Mouse (Mus musculus) heart, postnatal 36 days (tissue): ENCODE results near the gene Ahcyl1. TPM values are rescaled to one million over a fixed set of nuclear protein-coding genes. Genes with fewer than 3 reads are reported as not detected.
"Not testable (repeated sequence)": the region's sequence is repeated elsewhere in the genome, so short reads cannot be mapped to it uniquely, and the experiment has no call there.

Experiments used
- DNase-seq, 2 experiments: peaks; one replicate each; pipeline ENCODE4 v3.0.0; 2021 to 2022
- intact Hi-C: fragments of 180-260 bp; cut with DNase I; formaldehyde crosslinking; loops from one replicate; pipeline ENCODE4 v1.15.1; 2025
- total RNA-seq, 2 experiments: library from RNA; stranded (reverse); gene quantifications; 2 replicates each; pipeline ENCODE4 v1.2.3; 2021

Gene Ahcyl1
- total RNA-seq, result 10 to 100 TPM; 77.8 to 80.6 TPM

DNA sequence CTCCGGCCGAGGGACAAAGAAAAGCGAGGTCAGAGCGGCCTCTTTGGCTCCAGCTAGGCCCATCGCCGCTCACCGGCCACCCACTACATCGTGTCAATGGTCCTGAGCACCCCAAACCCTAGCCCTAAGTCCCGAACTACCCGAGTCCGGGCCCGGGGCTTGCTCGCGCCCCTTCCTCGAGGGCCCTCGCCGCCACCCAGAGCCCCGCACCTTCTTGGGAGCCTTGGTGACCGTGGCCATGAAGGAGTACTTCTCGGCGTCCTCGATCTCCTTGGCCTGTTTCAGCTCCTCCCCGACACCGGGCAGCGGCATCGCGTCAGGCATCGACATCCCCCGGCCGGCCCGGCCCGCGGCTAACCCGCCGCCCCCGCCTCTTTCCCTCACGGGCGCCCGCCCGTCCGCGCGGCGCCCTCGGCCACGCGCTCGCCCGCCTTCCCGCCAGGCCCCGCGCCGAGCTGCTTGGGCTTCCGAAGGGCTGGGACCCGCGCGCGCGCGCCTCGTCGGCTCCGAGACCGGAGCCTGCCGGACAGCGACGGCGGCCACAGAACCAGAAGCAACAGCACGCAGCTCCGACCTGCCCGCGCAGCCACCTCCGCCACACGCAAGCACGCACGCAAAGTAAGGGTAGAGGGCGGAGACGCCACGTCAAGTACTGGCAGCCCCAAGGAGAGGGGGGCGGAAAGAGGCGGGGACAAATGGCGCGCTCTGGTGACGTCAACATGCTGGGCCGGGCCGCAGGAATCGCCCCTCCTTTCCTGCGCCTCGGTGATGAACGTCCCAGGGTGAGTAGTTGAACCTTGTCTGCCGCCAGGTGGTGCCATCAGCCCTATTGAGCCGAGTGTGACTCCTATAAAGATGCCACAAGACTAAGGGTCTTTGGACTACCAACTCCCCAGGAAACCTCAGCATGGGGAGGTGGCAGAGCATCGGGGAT is at the start of gene Ahcyl1:
Gene Ahcyl1 (minus strand): TSS at position 613 of the 934 bp plus-strand sequence.
- intact Hi-C loops, result loop anchor here (2.0 to 5.0 kb wide), 4 partner anchors 59 to 451 kb away; partner anchors contain the start of gene Gnai3
- DNase-seq, result peak; percentile 98 to 99

DNA sequence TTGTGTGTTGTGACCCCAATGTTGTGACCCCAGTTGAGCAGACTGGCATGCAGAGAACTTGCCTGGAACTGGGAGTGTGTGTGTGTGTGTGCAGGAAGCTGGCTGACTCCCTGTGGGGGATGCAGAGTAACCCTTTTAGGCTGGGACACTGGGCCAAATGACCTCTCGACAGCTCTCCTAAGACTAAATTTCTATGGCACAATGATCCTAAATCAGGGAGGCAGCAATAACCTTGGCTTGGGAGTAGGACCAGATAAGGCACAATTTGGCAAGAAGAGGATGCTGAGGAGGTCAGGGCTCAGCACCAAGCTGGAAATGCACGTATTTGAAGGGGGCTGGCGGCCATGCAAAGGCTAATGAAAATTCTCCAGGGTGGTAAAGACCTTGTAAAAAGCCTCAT is 49.7 kb upstream of the Ahcyl1 start:
- intact Hi-C loops, result no loop called here
- no peak for DNase-seq

DNA sequence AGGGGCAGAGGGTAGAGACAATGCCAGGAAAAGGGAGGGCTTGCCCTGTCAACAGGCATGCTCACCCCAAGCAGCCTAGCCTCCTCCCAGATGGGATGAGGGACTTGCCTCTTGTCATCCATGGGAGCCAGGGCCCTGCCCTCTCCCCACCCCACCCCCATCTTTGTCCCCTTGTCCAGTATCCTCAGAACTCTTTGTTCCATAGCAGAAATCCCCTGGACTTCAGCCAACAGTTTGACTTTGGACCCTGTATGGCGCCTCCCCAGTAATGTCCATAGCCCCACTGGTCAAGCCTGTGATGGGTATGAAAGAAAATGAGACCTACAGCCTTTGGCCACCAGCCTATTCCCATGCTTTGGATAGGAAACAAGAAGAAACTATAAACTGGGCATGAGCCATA is 47.3 kb upstream of the Ahcyl1 start:
- no peak for DNase-seq

DNA sequence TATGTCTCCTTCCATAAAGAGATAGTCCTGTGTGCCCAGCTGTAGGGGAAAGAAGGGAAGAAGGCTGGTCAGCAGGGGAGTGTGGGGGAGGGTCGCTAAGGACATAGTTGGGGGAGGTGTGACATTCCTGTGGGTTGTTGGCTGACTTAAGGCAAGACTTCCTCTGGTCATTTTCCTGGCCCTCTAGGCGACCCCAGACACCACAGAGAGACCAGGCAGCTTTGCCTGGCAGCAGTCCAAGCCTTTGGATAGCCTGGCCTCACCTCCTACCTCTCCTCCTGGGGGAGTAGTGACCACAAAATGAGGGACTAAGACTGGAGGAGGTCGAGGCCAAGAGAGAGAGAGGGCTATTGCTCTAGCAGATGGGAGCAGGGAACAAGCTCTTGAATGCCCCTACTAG is 46.7 kb upstream of the Ahcyl1 start:
- no peak for DNase-seq
- intact Hi-C loops, result no loop called here

More for the DNA sequence above, 47.3 kb upstream of the Ahcyl1 start:
- intact Hi-C loops, result no loop called here

DNA sequence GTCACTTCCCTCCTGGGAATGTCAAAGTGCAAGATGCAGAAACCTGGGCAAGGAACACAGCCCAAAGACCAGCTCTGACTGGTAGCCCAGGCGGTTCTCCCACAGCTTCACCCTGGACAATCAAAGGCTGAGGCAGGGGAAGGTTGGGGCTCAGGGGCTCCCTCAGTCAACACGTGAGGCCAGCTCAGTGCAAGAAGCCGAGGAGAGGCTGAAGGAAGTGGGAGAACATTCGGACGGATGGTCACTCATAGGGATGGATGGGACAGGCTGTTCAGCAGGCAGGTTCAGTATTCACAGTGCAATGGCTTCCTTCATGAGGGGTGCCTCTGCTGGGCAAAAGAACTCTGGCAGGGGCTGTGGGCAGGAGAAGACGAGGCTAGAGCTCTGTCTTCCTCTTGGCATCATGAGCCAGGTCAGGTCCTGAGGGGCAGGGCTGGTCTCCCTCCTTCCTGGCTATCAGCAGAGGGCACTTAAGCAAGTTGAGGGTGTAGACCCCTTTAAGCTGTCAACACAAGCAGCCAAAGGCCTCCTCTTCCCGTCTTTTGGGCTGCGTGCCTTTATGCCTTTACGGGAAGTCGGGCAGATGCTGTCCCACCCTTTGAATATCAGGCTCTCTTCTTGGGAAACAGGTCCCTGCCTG is 45.8 kb upstream of the Ahcyl1 start:
- intact Hi-C loops, result no loop called here
- no peak for DNase-seq

DNA sequence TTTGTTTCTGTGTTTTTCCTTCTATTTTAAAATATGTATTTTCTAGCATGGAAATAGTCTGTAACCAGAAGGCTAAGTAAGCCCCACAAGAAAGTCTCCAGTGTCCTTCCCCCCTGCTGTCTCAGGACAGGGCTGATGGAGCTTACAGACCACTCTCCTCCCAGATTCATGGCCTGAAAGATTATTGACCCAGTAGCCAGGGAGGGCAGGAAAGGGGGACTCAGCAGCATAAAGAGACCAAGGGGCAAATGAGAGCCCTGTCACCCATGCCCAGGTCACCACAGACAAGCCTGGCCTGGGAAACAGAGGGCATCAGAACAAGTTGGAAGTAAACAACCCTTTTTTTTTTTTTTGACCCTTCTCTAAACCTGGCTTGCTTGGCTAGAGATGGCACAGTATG is 45.0 kb upstream of the Ahcyl1 start:
- intact Hi-C loops, result no loop called here
- no peak for DNase-seq

DNA sequence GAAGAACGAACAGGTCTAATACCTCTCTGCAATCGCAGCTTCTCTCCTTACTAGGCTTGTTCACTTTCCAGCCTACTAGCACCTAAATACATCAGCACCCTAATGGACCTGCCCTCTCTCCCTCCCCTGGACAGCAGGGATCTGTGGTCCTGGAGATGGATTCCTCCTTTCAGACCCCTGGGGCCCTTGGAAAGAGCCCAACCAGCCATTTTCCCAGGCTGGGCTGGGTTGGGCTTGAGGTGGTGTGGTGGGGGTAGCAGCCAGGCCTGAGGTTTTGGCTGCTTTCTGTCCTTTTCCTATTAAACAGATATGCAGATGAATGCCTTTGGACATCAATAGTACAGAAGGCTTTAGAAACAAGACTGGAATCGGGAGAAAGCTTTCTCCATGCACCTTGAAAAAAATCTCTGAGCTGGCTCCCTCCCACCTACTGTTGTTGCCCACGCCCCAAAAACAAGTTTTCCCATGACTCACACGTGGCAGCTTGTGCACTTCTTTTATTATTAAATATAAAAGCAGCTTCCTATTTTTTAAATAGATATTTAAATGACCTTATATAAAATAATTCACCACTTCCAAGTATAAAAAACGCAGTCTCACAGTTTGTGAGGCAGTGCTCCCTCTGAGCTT is 44.3 kb upstream of the Ahcyl1 start:
- intact Hi-C loops, result no loop called here
- DNase-seq, result peak; percentile 64 to 70

DNA sequence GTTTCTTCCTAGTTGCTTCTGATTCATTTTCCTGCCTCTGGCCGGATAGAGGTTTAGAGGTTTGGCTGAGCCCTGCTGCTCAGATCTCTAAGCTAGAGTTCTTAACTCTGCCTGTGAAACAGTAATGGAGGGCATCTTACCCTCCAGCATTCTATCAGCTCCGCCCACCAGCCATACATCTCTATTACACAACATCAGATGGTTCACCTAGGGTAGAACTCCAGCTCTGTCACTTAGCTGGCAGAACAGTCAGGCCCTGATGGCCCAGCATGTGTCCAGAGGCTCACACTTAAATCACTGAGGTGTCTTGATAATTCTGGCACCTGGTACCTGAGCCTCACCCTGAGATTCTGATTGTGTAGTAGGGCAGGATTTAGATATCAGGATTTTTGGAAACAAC is 43.6 kb upstream of the Ahcyl1 start:
- DNase-seq, result no peak
- intact Hi-C loops, result loop anchor here (2.0 kb wide), 1 partner anchor 33 kb away; no protein-coding TSS in a partner anchor

DNA sequence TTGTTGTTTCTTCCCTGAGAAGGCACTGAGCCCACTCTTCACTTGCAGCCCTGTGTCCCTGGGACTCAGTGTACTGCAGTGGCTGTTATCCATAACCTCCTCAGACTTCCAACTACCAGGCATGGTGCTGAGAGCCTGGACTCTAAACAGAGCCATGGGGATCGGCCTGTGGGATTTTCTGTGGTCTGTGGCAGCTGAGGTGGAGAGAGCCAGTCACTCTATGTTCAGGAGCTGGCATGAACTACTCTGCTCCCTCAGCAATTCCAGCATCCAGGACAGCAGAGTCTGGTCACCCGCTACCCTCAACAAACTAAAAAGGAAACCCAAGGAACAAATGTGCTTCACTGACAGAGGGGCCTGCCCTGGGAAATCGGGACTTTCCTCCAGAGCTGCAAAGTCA is 43.1 kb upstream of the Ahcyl1 start:
- intact Hi-C loops, result loop anchor here (2.0 kb wide), 1 partner anchor 33 kb away; no protein-coding TSS in a partner anchor
- no peak for DNase-seq

DNA sequence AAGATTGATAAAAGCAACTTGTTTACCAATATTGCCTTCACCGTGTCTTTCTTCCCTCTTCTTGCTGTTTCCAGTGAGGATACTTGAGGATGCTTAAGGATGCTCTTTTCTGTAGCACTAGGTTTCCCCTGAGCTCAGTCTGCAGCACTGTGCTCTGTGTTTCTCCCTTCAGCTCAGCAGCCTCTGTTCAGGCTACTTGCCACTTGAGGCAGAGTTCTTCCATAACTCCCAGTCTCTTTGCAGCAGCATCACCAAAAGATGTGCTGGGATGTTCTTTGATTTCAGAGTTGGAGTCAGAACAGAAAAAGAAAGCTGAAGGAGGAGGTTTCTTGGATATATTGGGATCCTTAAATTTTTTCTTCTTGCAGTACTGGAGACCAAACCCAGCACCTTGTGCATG is 42.3 kb upstream of the Ahcyl1 start:
- DNase-seq, result no peak
- intact Hi-C loops, result loop anchor here (2.0 kb wide), 1 partner anchor 32 kb away; no protein-coding TSS in a partner anchor

DNA sequence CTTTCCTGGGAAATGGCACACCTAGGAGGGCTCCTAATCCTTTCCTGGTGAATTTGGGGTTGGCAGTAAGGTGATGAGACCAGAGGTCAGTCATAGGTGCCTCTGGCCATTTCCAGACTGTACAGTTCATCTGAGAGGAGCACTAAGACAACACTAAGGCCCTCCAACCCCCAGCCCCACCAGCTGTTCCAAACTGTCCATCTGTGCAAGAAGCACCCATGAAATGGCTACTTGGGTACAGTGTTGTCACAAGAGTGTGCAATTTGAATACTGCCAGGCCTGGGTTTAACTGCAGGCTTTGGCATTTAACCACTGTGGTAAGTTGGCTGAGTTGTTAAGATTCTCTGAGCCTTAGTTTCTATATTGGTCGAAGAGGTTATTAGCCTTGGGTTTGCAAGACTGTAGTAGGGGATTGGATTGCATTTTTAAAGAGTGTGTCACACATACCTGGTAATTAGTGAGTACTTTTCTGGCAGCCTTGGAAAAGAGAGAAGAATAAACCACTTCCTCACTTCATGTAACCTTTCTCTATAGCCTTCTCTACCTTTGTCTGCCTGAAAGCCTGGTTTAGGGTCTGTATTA is 41.3 kb upstream of the Ahcyl1 start:
- intact Hi-C loops, result loop anchor here (2.0 kb wide), 1 partner anchor 31 kb away; no protein-coding TSS in a partner anchor

DNA sequence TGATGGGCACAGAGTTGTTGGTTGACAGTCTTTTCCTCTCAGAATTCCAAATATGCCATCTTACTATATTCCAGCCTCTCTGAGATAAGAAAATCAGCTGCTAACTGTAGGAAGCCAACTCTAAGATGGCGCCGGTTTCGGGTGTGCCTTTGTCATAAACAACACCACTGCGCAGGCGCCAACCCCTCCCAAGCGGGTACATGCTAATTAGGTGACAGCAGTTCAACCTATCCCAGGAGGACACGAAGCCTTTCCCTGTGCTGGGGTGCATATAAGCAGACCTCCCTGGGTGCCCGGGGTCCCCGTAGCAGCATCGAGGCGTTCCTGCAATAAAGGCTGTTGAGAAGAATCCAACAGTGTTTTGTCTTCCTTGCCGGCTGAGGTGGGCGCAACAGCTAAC is 39.3 kb upstream of the Ahcyl1 start:
- intact Hi-C loops, DNase-seq: not testable (repeated sequence)

More for the DNA sequence above, 41.3 kb upstream of the Ahcyl1 start:
- DNase-seq, result no peak

DNA sequence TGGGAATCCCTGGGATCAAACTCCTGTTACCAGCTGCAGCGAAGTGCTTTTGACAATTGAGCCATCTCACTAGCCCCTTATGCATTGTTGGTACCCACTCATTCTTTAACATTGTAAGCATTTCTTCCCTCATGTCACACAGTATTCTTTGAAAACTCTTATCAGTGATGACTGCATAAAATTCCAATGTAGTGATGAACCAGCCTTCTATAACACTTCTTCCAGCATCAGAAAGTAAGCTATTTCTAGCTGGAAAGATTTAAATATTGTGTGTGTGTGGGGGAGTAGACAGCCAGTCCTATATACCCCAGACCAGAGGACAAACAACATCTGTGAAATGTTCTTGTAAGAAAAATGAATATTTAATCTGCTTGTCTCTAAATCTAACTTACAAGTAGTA is 37.0 kb upstream of the Ahcyl1 start:
- intact Hi-C loops, result no loop called here

DNA sequence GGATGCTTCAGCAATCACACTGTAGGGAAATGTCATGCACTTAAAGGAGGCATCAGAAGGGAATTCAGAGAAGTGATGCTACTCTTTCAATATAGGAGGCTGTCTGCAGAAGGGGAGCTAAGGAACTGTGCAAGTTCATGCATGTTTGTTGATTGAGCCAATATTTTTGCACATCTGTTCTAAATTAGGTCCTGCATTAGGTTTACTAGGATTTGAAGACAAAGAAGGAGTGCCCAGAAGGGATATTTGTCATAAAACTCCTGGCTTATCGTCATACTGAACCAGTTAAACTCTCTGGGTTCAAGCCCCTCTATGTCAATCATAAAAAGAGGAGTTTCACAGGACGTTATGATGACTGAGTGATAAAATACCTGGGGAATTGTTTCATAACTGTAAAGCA is 33.9 kb upstream of the Ahcyl1 start:
- intact Hi-C loops, result no loop called here
- DNase-seq, result no peak

More for the DNA sequence above, 37.0 kb upstream of the Ahcyl1 start:
- no peak for DNase-seq

DNA sequence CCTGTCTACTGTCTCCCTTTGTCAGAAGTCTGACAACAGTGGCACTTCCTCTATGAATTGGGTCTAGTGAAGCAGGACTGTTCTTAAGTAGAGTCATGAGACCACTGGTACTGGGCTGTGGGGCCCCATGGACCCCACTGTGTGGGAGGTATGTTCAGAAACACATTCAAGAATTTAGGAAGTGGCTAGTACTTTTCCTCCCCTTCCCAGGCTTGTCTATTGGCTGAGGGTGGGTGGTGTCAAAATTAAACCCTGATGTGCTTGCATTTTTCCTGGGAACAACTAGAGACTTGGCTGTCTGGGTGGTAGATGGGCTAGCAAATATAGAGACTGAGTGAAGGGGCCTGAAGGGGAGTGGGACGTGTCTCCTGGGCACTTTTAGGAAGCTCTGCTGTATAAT is 32.1 kb upstream of the Ahcyl1 start:
- intact Hi-C loops, result no loop called here
- DNase-seq, result no peak

DNA sequence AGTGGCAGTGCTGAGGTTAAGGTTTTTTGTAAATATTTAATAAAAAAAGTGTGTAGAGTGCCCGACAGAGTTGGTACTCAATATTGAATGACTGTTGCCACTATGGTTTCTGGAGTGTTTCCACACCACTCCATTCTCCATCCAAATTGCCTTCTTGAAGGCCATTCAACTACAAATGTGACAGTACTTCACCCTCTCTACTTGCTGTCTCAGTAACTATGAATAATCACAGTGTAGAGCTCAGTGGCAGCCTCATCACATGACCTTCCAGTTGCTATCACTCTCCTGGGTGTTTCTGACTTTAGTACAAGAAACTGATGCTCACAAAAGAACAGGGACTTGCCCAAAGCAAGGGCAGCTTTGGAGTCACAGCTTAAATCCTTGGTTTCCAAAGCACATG is 19.6 kb upstream of the Ahcyl1 start:
- no peak for DNase-seq
- intact Hi-C loops, result no loop called here

DNA sequence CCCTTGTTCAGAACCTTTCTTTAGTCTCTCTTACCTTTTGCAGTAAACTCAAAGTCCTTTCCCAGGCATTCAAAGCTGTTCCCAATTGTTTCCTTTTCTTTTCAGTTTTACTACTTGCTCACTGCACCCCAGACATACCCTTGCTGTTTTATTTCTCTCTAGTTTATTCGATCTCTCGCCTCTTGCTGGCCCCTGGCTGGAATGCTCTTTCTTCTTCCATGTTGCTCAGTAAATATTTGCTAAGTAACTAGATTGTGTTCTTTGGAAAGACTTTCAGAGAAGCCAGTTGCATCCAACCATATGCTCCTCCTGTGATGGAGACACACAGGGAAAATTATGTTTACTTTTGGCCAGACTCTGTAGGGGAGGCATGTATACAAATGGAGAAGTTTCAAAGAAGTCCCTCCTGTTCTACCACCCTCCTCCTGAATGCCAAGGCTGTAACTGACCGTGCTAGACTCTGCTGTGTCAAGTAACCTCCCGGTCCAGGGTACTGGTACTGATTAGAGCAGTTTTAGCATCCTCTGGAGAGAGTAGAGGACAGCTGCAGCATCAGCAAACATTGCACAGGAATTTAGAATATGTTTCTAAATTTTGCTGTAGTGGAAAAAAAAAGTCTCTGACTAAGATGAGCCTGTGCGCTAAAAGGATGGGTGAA is 18.0 kb upstream of the Ahcyl1 start:
- DNase-seq, result no peak
- intact Hi-C loops, result no loop called here

DNA sequence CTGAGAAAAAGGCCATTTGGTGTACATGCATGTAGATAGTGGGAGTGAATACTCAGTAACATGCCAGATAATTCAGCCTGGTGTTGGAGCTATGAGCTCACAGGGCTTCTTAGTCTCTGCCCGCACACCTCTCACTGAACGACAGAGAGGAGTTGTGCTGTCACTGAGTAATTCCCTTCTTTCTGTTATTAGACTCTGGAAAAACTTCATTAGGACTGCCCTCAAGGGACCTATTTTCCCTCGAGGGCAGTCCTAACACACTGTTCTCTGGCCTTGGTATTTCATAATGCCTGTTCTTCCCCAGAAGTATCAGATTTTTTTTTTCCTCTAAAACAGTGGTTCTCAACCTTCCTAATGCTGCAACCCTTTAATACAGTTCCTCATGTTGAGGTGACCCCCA is 15.7 kb upstream of the Ahcyl1 start:
- DNase-seq, result no peak
- intact Hi-C loops, result no loop called here

DNA sequence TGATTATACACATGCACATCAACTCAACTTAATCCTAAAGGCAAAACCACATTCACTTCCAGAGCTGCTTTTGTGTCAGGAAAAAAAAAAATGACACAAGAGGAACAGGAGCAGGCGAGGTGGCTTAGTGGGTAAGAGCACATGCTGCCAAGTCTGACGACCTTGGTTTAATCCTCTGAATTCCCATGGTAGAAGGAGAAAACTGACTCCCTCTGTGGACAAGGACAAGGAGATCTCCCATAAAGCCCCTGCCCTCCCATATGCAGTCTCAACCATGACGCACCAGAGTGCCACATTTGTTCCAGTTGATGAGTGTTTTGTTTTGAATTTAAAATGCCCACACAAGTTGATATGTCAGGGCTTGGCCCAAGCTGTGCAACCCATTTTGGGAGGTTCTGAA is 12.8 kb upstream of the Ahcyl1 start:
- no peak for DNase-seq
- intact Hi-C loops, result no loop called here

DNA sequence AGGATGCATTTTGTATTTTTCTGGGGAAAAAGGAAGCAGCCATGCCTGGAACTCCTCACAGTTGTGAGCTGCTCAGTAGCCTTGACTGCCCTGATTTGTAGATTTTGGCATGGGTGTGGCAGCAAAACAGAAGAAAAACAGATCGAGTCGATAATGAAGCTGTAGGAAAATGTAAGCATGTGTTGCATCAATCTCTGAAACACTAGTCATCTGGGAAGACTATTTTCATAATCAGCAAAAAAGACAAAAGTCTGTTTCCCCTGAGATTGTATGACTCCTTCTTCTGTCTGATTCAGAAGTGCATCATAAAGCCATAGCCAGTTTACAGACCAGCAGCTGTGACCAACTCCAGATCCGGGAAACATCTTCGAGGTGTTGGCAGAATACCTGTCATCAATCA is 10.9 kb upstream of the Ahcyl1 start:
- no peak for DNase-seq

More for the DNA sequence above, 10.9 kb upstream of the Ahcyl1 start:
- intact Hi-C loops, result loop anchor here (2.0 kb wide), 1 partner anchor 32 kb away; no protein-coding TSS in a partner anchor
